Mouse (Mus musculus) G1E (cell line): ENCODE results near the gene Itga1.

ENCODE experiments used
- CTCF ChIP-seq: IDR thresholded peaks from 2 replicates; pipeline ENCODE4 v1.5.1; 2012; ENCODE audit warnings: low read depth, low read length, inconsistent platforms, mixed read lengths
- GATA1 ChIP-seq: IDR thresholded peaks from 2 replicates; pipeline ENCODE4 v1.6.1; 2012; ENCODE audit warnings: borderline replicate concordance, low read length, inconsistent platforms, mixed read lengths

DNA sequence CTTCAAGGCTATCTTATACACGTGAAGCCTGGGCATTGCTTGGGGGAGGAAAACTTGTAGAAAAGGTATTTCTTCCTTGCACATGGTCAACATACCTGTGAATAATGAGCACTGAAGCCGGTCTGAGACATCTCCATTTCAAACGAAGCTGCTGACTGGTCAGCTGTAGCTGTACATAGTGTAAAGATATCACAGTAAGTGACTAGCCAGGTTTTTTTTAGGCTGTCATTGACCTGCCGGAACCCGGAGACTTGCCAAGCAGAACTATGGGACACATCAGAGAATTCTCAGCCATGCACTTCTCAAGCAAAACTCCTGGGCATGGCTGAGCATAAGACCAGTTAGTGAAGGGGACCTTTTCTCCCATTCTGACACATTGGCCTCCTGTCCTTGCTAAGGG lies 99.6 kb downstream of the Itga1 start:
- no peak for TF ChIP-seq CTCF
- TF ChIP-seq GATA1: no peak
